Mouse (Mus musculus): ENCODE data around the gene Kcnab1. TPM values are rescaled to one million over a fixed set of nuclear protein-coding genes. Genes with fewer than 3 reads are reported as not detected.

Kcnab1 gene
- polyA plus RNA-seq, 1 experiment = 0.05 TPM

DNA sequence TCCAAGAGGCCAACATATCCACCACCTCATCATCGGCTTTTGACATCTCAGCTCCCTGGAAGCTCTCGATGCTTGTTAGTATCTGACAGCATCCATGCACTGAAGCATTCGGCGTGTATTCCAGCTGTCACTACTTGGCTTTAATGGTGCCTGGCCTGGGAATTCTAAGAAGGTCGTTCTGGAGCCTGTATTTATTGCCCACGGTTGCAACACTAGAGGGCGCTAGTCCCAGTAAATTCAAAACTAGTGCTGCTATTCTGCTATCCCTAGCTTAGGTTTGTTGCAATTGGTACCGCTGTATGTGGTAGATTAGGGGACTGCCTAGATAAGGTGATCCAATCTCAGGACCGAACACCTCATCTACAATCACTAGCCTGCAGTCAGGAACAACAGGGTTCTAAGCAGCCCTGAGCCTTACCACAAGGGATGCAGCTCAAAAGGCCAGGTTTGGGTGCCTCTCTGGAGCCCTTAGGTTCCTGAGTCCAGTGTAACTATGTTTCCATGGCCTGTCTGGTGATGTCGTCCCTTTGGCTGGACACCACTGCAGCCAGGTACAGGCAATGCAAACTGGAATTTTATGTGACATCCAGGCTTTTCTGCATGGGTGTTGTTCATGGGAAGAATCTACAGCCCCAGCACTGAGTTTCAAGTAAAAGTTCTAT is 208.8 kb downstream of the Kcnab1 start:
- no peaks in the 10 kb centered on the region for H3K27me3 ChIP-seq (ENCODE audit: control insufficient read depth, insufficient read depth, low read length)
- no peak overlapping the region for H3K4me3 ChIP-seq (ENCODE audit: low read depth, low read length)
- no peak overlapping the region for H3K27ac ChIP-seq (ENCODE audit: insufficient read depth, low read depth, low read length)
- peak; percentile 50; the same call in 1 of the 2 replicates for TF ChIP-seq CTCF (IDR thresholded peaks at IDR 0.05; ENCODE audit: extremely low read depth, insufficient read length, insufficient replicate concordance, low read depth, low read length)
- TF ChIP-seq POLR2A (IDR thresholded peaks at IDR 0.05; ENCODE audit: low read depth, low read length) = no peak
- no peaks in the 10 kb centered on the region for H3K4me1 ChIP-seq (ENCODE audit: control insufficient read depth, insufficient read depth, insufficient read length, low read length)
- 37% methylated on average over 10 of the region's 10 CpGs for WGBS
- H3K36me3 ChIP-seq (ENCODE audit: control insufficient read depth, insufficient read depth, low read length) = no peaks in the 10 kb centered on the region

DNA sequence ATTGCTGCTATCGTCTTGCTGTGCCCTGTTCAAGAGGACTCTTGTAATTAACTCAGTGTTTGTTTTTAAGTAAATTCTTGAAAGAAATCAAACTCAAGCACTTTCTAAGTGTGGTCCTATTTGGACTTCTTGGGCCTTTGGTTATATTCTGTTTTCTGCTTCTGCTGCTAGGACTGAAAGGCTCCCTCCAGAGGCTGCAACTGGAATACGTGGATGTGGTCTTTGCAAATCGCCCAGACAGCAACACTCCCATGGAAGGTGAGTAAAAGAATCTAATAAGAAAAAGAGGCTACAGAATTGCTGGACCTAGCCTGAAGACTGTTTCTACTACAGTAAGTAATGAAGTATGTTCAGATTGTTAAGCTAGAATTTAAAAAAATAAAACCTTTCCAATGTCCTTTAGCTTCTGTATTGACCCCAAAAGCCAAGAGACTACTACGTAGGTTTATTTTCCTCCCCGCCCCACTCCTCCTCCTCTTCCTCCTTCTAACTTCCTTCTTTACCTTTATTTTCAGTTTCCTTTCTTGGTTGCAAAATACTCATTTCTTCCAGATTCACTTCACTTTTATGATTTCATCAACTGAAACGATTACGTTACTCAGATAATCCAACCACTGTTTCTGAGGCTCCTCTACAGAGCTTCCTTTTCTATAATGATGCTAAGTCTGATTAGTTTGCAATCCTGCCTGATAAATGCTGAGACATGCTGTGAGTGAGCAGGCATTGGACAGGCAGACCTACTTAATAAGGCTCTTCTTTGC is 210.2 kb downstream of the Kcnab1 start:
- Histone ChIP-seq H3K27me3 (ENCODE audit: control insufficient read depth, insufficient read depth, low read length) (no peaks in the 10 kb centered on the region), H3K27ac (ENCODE audit: insufficient read depth, low read depth, low read length) (no peak overlapping the region), H3K36me3 (ENCODE audit: control insufficient read depth, insufficient read depth, low read length) (no peaks in the 10 kb centered on the region), H3K4me3 (ENCODE audit: low read depth, low read length) (no peak overlapping the region), H3K4me1 (ENCODE audit: control insufficient read depth, insufficient read depth, insufficient read length, low read length) (no peaks in the 10 kb centered on the region)
- 52% methylated on average over 7 of the region's 7 CpGs for WGBS
- TF ChIP-seq POLR2A (IDR thresholded peaks at IDR 0.05; ENCODE audit: low read depth, low read length) = no peak
- TF ChIP-seq CTCF (IDR thresholded peaks at IDR 0.05; ENCODE audit: extremely low read depth, insufficient read length, insufficient replicate concordance, low read depth, low read length) = no peak

DNA sequence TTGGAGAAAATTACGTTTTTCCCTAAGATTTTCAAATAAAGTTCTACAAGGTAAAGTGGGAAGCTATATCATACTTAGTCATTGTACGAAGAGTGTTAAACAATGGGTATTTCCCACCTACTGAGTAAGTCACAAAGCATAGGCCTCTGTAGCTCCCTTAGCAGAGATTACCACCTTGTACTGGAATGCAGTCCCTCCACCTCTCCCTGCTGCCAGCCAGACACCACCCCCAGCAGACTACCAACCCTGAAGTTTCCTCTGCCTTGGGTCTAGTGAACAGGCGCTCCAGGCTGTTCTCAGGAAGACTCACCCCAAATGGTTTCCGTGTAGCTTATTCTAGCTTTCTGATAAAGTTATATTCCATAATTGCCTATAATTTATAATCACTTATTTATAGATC is 211.8 kb downstream of the Kcnab1 start:
- WGBS = 79% methylated on average over 4 of the region's 4 CpGs

DNA sequence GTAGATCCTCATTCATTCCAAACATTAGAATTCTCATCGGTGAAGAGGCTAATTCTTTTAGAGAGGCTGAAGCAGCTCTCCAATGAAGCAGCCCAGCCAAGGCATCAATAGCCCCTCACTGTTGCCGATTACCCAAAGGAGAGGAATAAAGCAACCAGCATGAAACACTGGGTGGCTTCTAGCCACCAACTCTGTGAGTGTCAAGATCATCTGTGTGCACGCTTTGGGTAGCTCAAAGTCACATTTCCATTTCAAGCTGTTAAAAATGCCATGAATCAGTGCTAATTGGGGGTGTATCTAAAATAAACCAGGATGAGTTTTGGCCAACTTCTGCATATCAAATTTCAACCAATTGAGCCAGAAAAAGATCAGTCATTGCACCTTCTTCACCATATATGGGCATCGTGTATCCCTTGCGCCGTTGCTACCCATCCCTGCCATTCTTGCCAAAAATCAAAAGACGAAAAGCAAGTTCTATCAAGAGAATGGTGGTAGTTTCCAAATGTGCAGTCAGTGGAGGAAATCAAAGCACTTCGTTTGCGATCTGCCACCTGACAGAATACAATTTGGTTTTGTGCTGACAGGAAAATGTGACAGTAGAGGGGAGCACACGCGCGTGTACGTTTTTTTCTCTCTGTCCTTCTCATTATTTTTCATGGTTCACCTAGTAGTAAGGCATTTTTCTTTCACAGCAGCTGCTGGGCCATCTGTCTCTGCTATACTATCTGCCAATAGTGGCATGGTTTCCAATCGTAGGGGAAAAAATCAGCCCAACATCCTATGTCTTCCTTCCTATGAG is 213.0 kb downstream of the Kcnab1 start:
- 91% methylated on average over 14 of the region's 14 CpGs for WGBS
- Histone ChIP-seq H3K4me3 (ENCODE audit: low read depth, low read length) (no peak overlapping the region), H3K27ac (ENCODE audit: insufficient read depth, low read depth, low read length) (no peak overlapping the region), H3K27me3 (ENCODE audit: control insufficient read depth, insufficient read depth, low read length) (no peaks in the 10 kb centered on the region), H3K36me3 (ENCODE audit: control insufficient read depth, insufficient read depth, low read length) (no peaks in the 10 kb centered on the region), H3K4me1 (ENCODE audit: control insufficient read depth, insufficient read depth, insufficient read length, low read length) (no peaks in the 10 kb centered on the region)
- TF ChIP-seq POLR2A (IDR thresholded peaks at IDR 0.05; ENCODE audit: low read depth, low read length) (no peak), CTCF (IDR thresholded peaks at IDR 0.05; ENCODE audit: extremely low read depth, insufficient read length, insufficient replicate concordance, low read depth, low read length) (no peak)

More for the DNA sequence above, 211.8 kb downstream of the Kcnab1 start:
- no peak overlapping the region for H3K4me3 ChIP-seq (ENCODE audit: low read depth, low read length)
- no peaks in the 10 kb centered on the region for H3K27me3 ChIP-seq (ENCODE audit: control insufficient read depth, insufficient read depth, low read length)
- no peak overlapping the region for H3K27ac ChIP-seq (ENCODE audit: insufficient read depth, low read depth, low read length)
- no peaks in the 10 kb centered on the region for H3K36me3 ChIP-seq (ENCODE audit: control insufficient read depth, insufficient read depth, low read length)
- no peaks in the 10 kb centered on the region for H3K4me1 ChIP-seq (ENCODE audit: control insufficient read depth, insufficient read depth, insufficient read length, low read length)
- no peak for TF ChIP-seq CTCF (IDR thresholded peaks at IDR 0.05; ENCODE audit: extremely low read depth, insufficient read length, insufficient replicate concordance, low read depth, low read length)
- TF ChIP-seq POLR2A (IDR thresholded peaks at IDR 0.05; ENCODE audit: low read depth, low read length) = no peak

GRCm38 (mm10) chr3:65325254-65325653 is 216.1 kb downstream of the Kcnab1 start:
- no peak for TF ChIP-seq POLR2A (IDR thresholded peaks at IDR 0.05; ENCODE audit: low read depth, low read length)
- TF ChIP-seq CTCF (IDR thresholded peaks at IDR 0.05; ENCODE audit: extremely low read depth, insufficient read length, insufficient replicate concordance, low read depth, low read length) = no peak
- no peaks in the 10 kb centered on the region for H3K4me1 ChIP-seq (ENCODE audit: control insufficient read depth, insufficient read depth, insufficient read length, low read length)
- H3K27ac ChIP-seq (ENCODE audit: insufficient read depth, low read depth, low read length) = no peak overlapping the region
- H3K4me3 ChIP-seq (ENCODE audit: low read depth, low read length) = no peak overlapping the region
- H3K36me3 ChIP-seq (ENCODE audit: control insufficient read depth, insufficient read depth, low read length) = no peaks in the 10 kb centered on the region
- WGBS = 57% methylated on average over 3 of the region's 3 CpGs
- no peaks in the 10 kb centered on the region for H3K27me3 ChIP-seq (ENCODE audit: control insufficient read depth, insufficient read depth, low read length)

- Histone ChIP-seq H3K27ac (ENCODE audit: insufficient read depth, low read depth, low read length) (no peak overlapping the region), H3K4me1 (ENCODE audit: control insufficient read depth, insufficient read depth, insufficient read length, low read length) (no peaks in the 10 kb centered on the region), H3K36me3 (ENCODE audit: control insufficient read depth, insufficient read depth, low read length) (no peaks in the 10 kb centered on the region), H3K27me3 (ENCODE audit: control insufficient read depth, insufficient read depth, low read length) (no peaks in the 10 kb centered on the region), H3K4me3 (ENCODE audit: low read depth, low read length) (no peak overlapping the region)
- 90% methylated on average over 4 of the region's 4 CpGs for WGBS
- TF ChIP-seq POLR2A (IDR thresholded peaks at IDR 0.05; ENCODE audit: low read depth, low read length) (no peak), CTCF (IDR thresholded peaks at IDR 0.05; ENCODE audit: extremely low read depth, insufficient read length, insufficient replicate concordance, low read depth, low read length) (no peak)
Measured at GRCm38 (mm10) chr3:65328814-65329213, 219.6 kb downstream of the Kcnab1 start.
